Mouse (Mus musculus): ENCODE results near the gene Smgc. TPM values are rescaled to one million over a fixed set of nuclear protein-coding genes. Genes with fewer than 3 reads are reported as not detected.

Smgc gene
- polyA plus RNA-seq (2017; shearing (Covaris generic)) = not detected

GRCm38 (mm10) chr15:91837965-91838364 is at the start of gene Smgc:
Gene Smgc (plus strand): TSS chr15:91838265.

Other genes with a start within 250 kb of the Smgc start
- gene Lrrk2, start 165.1 kb upstream of the Smgc start, polyA plus RNA-seq (2017; shearing (Covaris generic)) = 1 to 10 TPM in 1 of 2 experiments, under 1 TPM in 1; 0.26 to 1.4 TPM
- gene Cntn1, start 212.9 kb downstream of the Smgc start, polyA plus RNA-seq (2017; shearing (Covaris generic)) = under 1 TPM in 1 of 2 experiments, not detected in 1; 0.20 TPM